Mouse (Mus musculus): Measurements from ENCODE around the gene Ccer1.
"Not testable (repeated sequence)": the region's sequence is repeated elsewhere in the genome, so short reads cannot be mapped to it uniquely, and the experiment has no call there.

Ccer1 gene

DNA sequence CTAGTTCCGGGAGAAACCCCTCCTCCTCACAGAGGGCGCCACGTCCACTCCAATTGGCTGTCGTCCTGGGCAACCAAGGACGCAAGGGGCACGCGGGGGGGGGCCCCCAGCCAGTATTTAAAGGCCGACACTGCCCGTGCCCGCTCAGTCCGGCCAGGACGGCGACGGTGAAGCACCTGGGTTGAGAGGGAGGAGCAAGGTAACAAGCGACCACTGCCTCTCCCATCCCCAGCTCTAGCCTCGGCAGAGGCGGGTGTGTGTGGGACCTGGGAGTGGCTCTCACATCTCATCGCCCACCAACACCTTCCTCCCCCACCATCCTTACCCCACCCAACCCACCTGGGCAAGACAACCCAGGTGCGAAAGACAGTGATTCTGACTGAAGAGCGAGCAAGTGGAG, at the start of gene Ccer1:
Ccer1 (plus strand) TSS at position 147 of the 400 bp plus-strand sequence.
- no peak for DNase-seq (ENCODE audit: low spot score in 2 of 2)

GRCm38 (mm10) chr10:97643768-97644167, 49.1 kb upstream of the Ccer1 start, which contains the start of gene Epyc:
Gene Epyc, plus strand, starts transcription at chr10:97644068.
- DNase-seq (ENCODE audit: low spot score in 2 of 2): no peak

- no peak for DNase-seq (ENCODE audit: low spot score in 2 of 2)
Measured at GRCm38 (mm10) chr10:97650334-97650733, 42.5 kb upstream of the Ccer1 start.

DNA sequence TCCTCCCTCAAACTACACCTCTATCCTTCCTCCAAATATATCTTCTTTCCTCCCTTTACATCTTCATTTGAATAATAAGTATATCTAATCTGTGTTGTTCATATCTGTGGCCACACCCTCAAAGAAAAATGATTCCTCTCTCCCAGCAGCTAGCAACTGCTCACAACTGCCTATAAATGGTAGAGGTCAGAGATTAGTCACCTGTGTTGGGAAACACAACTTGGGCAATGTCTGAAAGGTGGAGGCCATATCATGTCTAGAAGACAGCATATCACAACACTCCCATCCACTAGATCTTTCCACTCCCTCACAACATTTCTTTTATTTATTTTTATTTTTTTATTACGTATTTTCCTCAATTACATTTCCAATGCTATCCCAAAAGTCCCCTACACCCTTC, 33.4 kb upstream of the Ccer1 start:
- no peak for DNase-seq (ENCODE audit: low spot score in 2 of 2)

DNA sequence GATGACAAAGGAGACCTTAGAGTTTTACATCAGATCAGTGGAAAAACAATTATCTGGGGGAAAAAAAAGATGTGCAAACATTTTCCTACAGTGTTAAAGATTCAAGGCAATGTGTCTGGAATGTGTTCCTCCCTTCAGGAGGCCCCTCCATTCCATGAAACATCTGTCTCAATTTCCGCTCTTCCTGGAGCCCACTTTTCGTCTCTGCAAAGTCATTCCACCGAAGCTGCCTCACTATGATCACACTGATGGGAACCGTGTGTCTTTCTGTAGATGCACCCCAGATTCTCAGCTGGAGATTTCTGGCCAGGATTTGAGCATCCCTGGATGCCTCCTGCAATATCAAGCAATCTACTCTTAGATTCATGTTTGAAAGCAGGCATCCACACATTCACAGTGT, 24.2 kb upstream of the Ccer1 start:
- DNase-seq (ENCODE audit: low spot score in 2 of 2): peak in 1 of 2 experiments; percentile 22

DNA sequence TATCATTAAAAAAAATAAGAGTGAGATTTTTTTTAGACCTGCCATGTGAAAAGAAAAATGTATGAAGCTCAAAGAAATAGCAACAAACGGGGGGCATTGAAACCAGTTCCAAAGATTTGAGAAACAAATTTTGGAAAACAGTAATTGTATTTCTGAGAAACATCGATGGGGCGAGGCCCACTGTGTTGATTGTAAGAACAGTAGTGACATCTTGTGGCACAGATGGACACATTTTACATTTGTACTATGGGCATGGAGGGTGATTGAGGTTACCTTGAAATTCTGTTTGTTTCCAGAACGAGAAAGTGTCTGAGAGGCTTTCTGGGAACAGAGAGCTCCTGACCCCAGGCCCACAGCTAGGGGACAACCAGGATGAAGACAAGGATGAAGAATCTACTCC, 22.7 kb upstream of the Ccer1 start:
- DNase-seq (ENCODE audit: low spot score in 2 of 2): no peak

GRCm38 (mm10) chr10:97673239-97673638, 19.6 kb upstream of the Ccer1 start:
- no peak for DNase-seq (ENCODE audit: low spot score in 2 of 2)

DNA sequence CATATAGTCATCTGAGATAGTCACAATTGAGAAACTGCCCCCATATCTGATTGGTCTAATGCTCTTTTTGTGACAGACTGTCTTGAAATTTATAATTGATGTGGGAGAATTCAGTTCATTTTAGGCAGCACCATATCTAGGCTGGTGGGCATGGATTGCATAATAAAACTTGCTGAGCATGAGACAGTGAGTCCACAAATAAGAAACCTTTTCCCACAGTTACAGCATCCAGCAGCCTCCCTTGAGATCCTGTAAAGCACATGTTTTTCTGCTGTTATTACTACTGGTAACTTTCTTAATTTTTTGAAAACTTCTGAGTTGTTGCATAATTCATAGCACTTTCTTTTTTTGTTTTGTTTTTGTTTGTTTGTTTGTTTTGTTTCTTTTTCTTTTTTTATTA, 9.9 kb upstream of the Ccer1 start:
- DNase-seq (ENCODE audit: low spot score in 2 of 2): no peak

DNA sequence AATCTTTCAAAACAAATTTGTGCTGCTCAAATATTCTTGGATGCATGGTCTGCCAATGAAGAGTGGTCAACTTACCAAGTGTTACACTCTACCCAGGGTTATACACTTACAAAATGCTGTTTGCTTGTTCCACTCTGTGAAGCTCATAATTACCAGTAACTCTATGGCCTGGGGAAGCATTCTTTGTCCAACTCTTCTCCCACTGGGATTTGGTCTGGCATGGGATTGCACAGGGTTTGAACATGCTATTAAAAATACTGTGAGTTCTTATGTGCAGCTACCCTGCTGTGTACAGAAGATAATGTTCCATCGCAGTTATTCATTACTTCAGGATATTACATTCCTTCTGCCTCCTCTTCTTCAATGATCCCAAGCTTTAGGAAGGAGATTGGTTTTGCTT, 5.7 kb upstream of the Ccer1 start:
- DNase-seq (ENCODE audit: low spot score in 2 of 2): no peak

- no peak for DNase-seq (ENCODE audit: low spot score in 2 of 2)
Measured at GRCm38 (mm10) chr10:97689425-97689824, 3.4 kb upstream of the Ccer1 start.

DNA sequence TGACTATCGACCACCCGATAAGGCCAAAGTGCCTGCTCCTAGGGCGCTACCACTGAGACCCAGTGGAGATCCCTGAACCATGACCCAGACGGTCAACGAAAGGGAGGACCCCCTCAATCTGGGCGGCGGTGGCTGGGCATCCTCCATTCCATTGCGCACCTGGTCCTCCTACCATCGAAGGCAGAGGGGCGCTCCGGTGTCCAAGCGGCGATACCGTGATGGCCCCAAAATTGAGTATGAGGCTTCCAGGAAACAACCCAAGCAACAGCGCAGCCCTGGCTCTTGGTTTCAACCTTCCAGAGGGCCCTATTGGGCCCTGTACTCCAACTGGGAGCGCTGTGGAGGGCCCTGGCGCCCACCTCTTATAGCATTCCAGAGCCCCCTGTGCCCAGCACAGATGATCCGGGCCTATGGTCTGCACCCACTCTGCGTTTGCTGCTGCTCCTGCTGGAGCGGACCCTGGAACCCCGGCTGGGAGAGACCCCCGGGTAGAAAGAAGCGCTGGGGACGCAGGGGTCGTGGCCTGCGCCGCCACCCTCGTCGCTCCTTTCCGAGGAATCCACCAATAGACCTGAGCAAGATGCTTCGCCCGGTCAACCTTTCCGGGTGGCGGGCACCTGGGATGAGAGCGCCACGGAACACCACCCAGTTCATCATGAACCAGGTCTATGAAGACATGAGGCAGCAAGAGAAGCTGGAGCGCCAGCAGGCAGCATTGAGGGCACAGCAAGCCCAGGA, 708 bp downstream of the Ccer1 start:
- no peak for DNase-seq (ENCODE audit: low spot score in 2 of 2)

- no peak for DNase-seq (ENCODE audit: low spot score in 2 of 2)
Measured at GRCm38 (mm10) chr10:97702321-97702720, 9.5 kb downstream of the Ccer1 start.

GRCm38 (mm10) chr10:97704562-97704961, 11.7 kb downstream of the Ccer1 start:
- no peak for DNase-seq (ENCODE audit: low spot score in 2 of 2)

GRCm38 (mm10) chr10:97712687-97713086, 19.8 kb downstream of the Ccer1 start:
- DNase-seq (ENCODE audit: low spot score in 2 of 2): no peak

GRCm38 (mm10) chr10:97714584-97714983, 21.7 kb downstream of the Ccer1 start:
- DNase-seq (ENCODE audit: low spot score in 2 of 2): no peak

DNA sequence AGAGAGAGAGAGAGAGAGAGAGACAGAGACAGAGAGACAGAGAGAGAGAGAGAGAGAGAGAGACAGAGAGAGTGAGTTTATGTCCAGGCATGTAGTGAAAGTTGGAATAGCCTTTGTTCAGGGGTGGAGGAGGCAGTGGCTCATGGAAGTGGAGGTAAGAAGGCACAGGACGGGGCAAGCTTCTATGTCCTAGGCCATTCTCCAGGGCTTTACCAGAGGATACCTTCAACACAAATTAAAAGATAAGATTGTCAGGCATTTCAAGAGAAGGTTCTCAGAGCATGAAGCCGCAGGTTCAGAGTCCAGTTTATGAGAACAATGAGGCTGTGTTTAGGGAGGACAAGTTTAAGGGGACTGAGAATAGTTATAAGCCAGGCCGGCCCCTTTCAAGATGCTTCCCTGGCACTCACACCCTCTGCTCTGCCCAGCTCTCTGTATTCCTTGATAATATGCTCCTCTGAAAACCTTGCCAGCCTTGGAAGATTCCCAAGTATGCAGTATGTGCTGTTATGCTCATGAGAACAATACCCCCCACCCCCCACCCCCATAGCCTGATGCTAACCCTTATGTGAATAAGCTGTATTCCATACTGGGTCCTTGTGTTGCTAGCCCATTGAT, 22.5 kb downstream of the Ccer1 start:
- no peak for DNase-seq (ENCODE audit: low spot score in 2 of 2)

- no peak for DNase-seq (ENCODE audit: low spot score in 2 of 2)
Measured at GRCm38 (mm10) chr10:97717233-97717632, 24.4 kb downstream of the Ccer1 start.

DNA sequence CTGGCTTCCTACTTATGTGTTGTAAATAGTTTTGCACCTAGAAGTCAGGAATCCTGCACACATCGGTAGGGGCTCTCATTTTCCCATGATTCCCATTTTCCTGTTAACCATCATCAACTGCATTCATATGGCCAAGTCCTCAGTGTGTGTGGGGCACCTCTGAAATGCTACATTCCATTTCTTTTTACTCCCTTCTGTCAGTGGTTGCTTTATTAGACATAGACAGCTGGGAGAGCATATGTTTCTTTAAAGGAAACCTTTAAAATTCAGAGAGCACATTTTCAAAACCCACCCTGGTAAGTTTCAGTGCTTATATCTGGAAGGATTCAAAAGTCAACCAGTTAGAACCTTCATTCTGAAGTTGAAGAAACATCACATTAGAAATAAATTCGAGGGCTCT, 25.2 kb downstream of the Ccer1 start:
- DNase-seq (ENCODE audit: low spot score in 2 of 2): no peak

DNA sequence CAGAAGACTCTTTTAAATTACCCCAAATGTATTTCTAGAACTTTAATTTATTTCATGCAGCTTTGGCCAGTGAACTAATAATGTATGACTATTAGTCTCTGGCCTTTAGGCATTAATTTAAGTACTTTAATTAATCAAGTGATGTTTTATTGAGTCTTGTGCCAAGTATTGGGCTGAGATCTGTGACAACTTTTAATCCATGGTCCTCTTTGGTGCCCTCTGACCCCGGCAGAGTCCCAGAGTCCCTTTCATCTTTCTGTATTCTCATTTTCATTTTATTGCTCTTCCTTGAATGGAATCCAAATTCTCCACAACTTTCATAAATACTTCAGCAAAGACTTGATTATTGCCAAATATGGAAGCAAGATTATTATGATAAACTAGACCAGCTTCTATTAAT, 27.8 kb downstream of the Ccer1 start:
- no peak for DNase-seq (ENCODE audit: low spot score in 2 of 2)

DNA sequence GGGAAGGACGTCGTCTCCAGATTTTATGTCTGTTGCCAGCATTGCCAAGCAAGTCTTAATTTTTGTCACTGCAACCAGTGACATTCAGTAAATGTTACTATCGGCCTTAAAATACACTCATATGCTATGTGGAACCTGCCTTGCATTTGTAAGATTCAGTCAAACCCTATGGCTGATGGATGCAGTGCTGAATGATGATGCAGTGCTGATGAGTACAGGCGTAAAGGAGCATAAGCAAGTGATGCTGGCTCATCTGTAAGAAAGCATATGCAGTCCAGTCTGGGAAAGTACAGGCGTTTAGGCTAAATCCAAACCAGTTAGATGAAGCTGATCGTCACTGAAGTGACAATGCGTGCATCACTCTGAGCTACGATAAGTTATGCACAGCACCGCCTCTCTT, 29.9 kb downstream of the Ccer1 start:
- no peak for DNase-seq (ENCODE audit: low spot score in 2 of 2)

GRCm38 (mm10) chr10:97725929-97726328, 33.1 kb downstream of the Ccer1 start:
- DNase-seq (ENCODE audit: low spot score in 2 of 2): no peak

- DNase-seq (ENCODE audit: low spot score in 2 of 2): not testable (repeated sequence)
Measured at GRCm38 (mm10) chr10:97726655-97727054, 33.8 kb downstream of the Ccer1 start, which contains the start of gene C030005K15Rik. Gene C030005K15Rik, minus strand, starts transcription at chr10:97726755.
